Mouse (Mus musculus): ENCODE results near the gene Smpdl3b.

- TF ChIP-seq EP300 (optimal IDR thresholded peaks at IDR 0.05): no peak
- no peak for TF ChIP-seq CTCF (IDR thresholded peaks at IDR 0.05; ENCODE audit: low read depth)
Observed at GRCm38 (mm10) chr4:132735389-132735788, 21.7 kb downstream of the Smpdl3b start.
